Mouse (Mus musculus) bone marrow, adult 2 months (tissue): ENCODE results near the gene Vmn1r221.
"Not testable (repeated sequence)": the region's sequence is repeated elsewhere in the genome, so short reads cannot be mapped to it uniquely, and the experiment has no call there.

Experiments
- CTCF ChIP-seq: fragments of 200-500 bp; IDR thresholded peaks from 2 replicates; pipeline ENCODE4 v1.5.1; 2011; ENCODE audit warnings: low read length, control low read depth; ENCODE audit not compliant: control insufficient read depth, insufficient read depth
- POLR2A ChIP-seq: fragments of 200-500 bp; IDR thresholded peaks from 2 replicates; pipeline ENCODE4 v1.6.1; 2011; ENCODE audit warnings: low read depth, mild to moderate bottlenecking, control low read depth, low read length, borderline replicate concordance; ENCODE audit not compliant: control insufficient read depth

- not testable (repeated sequence) for TF ChIP-seq POLR2A, CTCF
Measured at GRCm38 (mm10) chr13:23166471-23166870, 47.5 kb upstream of the Vmn1r221 start.
